Mouse (Mus musculus) G1E (cell line): ENCODE data around the gene Lrp4.

Experiments
- CTCF ChIP-seq: IDR thresholded peaks from 2 replicates; pipeline ENCODE4 v1.5.1; 2012; ENCODE audit warnings: low read depth, low read length, inconsistent platforms, mixed read lengths
- GATA1 ChIP-seq: IDR thresholded peaks from 2 replicates; pipeline ENCODE4 v1.6.1; 2012; ENCODE audit warnings: borderline replicate concordance, low read length, inconsistent platforms, mixed read lengths
- GATA2 ChIP-seq: IDR thresholded peaks from 2 replicates; pipeline ENCODE4 v1.6.1; 2012; ENCODE audit warnings: low read depth, low read length, inconsistent platforms, borderline replicate concordance

GRCm38 (mm10) chr2:91476251-91476661, 18.9 kb downstream of the Lrp4 start:
- TF ChIP-seq CTCF = no peak
- TF ChIP-seq GATA1 = no peak
- TF ChIP-seq GATA2 = no peak
